Mouse (Mus musculus) cerebellum, adult 9-10 months (tissue): ENCODE results near the gene Oxsm.

Experiments
- DNase-seq: peaks from one replicate; pipeline ENCODE4 v3.0.0; 2022

Gene Oxsm

DNA sequence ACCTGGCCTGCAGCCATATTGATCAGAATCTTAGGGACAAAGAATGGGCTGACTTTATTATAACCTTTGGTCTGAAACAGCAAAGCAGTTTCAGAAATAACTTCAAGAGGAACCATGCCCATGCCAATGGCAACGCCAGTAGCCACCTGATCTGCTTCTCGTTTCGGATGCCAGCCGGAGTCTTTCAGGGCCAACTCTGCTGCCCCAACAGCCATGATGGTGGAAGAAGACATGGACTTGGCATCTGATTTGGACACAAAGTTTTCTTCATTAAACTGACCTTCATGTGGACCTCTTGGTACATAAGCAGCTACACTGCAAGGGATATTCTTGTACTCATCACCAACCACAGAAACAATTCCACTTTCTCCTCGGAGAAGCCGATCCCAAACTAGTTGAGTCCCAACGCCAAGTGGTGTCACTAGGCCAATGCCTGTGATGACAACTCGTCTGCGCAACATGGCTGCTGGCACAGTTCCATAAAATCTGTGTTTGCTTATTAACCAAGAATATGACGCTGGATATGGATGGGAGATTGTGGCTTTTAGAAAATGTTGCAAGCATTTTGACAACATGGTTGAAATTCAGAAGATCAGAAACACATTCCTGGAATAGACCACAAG lies 7.3 kb downstream of the Oxsm start:
- DNase-seq: peak; percentile 65

DNA sequence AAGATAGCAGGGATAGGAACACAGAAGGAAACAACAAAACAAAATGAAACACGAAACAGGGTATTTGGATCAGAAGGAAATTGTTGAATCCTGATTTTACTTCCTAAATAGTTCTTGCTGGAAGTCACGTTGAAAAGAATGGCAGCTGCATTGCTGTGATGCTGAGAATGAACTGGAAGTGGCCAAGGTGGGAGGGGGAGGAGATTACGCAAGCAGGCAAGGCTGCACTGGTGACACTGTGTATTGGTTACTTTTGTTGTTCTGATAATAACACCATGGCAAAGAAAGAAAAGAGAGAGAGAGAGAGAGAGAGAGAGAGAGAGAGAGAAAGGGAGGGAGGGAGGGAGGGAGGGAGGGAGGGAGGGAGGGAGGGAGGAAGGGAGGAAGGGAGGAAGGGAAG lies 13.1 kb downstream of the Oxsm start:
- no peak for DNase-seq

DNA sequence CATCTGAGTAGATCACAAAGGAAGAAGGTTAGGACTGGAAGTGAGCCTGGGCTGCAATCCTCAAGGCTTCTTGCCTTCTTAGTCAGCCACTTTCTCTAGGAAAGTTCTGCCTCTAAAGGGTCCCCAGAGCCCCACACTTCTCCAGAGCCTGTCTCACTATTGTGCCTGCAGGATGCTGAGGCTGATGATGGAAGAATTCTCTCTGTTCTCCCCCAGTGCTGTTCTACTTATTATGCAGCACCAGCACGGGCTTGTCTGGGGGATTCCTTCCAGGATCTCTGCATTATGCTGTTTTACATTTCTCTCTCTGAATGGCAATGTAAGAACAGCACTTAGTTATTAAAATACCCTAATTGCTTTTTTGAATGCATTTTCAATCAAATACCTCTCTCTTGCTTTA lies 16.1 kb downstream of the Oxsm start:
- DNase-seq: no peak

DNA sequence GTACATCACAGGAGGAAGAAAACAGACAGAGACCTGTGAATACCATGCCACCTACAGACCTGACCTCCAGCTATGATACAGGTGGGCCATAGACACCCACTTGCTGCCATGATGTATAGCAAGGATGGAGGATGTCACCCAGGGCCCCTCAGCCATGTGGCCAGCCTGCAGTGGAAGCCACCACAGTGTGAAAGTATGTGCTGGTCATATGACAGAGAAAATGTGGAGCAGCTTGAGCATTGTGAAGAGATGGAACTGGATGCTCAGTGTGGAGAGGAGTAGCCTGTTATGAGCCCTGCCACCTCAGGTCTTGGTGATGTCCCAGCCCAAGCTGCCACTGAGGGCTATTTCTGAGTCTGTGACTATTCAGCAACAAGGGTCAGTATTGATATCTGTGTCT lies 19.0 kb downstream of the Oxsm start:
- DNase-seq: no peak

DNA sequence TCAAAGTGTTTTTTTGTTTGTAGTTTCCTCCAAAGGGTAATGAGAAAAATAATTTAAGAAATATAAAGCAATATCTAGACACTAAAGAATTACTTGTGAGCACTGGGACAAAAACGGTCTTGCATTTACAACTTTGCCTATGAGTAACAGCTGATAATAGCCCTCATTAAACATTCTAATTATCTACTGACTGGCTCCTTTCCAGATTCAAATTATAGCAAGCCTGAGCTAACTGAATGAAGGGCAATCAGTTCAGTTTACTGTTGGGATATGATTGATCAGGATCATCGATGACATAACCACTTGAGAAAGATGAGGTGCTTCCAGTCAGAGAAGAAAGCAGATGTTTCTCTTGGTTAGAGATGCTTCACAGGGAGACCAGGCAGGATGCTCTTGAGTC lies 20.2 kb downstream of the Oxsm start:
- DNase-seq: no peak

DNA sequence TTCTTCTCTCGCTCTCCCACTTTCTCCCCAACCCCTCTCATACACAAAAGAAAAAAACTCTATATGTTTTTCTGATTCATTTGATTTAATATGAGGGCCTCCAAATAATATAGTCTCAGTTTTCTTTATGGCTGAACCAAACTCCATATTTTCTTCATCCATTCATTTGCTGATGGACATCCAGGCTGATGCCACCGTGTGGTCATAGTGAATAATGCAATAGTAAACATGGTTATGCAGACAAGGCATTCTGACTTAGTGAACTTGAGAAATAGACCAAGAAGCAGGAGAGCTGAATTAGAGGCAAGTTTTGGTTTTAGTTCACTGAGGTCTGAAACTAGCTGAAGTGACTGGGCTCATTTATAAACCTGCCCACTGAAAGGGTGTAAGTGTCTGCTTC lies 30.6 kb downstream of the Oxsm start:
- DNase-seq: peak; percentile 55

DNA sequence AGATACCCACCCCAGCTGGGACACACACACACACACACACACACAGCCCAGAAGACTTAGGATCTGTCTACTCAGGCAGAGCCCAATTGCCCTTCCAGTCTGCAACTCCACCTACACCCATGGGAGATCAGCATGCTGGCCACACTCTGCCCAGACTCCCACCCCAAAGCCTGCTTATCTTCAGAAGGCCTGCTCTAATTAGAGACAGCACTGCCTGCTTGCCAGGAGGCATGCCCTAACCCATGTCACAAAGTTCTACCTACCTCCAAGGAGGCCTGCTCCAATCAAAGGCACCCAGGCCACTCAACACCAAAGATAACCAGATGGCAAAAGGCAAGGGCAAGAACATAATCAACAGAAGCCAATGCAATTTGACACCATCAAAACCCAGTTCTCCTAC lies 41.9 kb downstream of the Oxsm start:
- no peak for DNase-seq

DNA sequence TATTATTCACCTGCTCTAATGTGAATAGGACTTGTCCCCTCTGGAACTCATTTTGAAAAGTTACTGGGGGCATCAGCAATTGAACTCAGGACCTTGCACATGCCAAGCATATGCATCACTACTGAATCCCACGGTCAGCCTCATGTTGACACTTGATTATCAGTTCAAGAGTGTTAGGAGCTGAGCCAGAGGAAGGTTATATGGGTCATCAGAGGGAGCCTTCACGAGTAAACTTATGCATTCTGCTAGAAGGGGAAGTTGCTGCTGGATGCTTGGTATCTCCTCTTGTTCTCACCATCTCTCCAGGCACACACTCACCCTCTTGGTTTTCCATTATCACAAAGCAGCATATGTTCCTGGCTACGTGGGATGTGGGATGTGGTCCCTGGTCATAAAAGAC lies 47.9 kb downstream of the Oxsm start:
- DNase-seq: no peak

DNA sequence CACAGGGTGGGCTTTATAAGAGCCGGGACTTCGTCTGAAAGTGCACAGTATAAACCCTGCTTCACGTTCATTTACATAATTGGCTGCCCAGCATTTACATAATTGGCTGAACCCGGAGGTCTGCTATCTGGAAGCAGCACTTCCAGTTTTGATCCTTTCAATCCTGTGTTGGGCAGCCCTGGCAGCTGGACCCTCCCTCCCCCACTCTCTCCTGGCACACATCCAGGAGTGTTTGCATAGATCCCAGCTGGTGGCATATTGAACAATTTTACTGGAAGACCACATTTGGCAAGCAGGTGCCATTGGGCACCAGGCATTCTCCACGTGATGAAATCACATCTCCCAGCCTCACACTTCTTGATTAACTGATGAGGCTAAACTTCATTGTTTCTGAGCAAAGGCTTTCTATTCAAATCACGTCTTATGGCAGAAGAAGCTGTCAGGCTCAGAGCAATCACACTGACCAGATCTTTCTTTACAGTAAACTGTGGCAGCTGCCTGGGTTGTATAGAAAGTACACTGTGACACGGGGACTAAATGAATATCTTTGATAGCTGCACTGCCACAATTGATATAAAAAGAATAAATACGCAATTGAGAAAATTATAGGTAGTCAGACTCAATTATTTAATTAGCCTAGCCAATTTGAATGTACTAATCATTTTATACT lies 48.5 kb downstream of the Oxsm start:
- DNase-seq: peak; percentile 86

DNA sequence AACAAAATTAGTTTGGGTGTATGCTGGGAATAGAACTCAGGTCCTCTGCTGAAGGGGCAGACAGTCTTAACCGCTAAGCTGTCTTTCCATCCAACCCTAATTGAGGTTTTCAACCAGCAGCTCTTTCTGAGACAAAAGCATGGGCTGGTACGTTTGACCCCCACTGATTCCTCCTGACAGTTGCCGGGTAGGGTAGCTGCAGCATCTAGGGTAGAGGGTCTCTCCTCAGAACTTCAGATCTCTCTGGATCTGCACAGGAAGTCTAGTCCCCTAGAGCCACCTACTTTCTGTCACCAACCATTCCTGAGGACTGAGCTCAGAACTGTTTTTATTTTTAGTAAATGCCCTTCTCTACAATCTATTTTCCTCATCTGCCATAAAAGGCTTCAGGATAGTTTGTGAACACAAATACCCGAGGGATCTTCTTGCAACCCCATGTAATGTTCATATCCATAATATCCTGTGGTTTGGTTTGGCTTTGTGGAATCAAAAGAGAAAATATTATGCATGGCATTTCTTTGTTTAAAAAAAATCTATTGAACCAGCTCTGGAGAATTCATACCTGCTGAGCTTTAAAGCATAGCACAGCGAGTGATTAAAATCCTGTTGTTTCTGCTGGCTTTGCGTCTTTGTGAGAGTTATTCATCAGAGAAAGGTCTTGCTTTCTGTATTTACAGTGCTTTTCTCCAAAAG lies 49.2 kb downstream of the Oxsm start:
- peak; percentile 25 for DNase-seq

DNA sequence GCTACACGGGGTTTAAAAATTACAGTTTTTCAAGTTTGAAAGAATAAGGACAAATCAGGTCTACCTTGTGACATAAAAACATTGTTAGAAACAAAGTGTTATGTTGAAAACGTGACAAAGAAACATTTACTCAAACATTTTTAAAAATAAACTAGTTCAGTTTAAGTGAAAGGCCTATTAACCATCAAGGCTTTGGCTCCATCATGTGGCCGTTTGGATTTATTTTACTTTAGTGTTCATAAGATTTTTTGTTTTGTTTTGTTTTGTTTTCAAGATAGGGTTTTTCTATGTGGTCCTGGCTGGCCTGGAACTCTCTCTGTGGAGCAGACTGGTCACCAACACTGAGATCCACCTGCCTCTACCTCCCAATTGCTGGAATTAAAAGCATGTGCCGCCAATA lies 53.1 kb downstream of the Oxsm start:
- peak; percentile 65 for DNase-seq

DNA sequence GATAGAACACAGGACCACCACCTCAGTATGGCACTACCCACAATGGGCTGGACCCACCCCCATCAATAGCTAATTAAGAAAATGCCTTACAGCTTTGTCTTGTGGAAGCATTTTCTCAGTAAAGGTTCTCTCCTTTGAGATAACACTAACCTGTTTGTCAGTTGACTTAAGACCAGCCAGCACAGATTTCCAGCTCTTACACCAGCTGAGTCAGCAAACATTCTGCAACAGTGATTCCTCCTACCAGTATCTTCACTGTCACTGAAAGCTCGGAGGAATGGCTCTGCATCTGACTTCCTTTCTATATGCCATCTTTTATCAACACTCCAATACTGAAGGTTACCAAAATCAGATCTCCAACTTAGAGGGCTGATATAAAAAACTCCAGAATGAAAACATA lies 54.1 kb downstream of the Oxsm start:
- DNase-seq: peak; percentile 51

DNA sequence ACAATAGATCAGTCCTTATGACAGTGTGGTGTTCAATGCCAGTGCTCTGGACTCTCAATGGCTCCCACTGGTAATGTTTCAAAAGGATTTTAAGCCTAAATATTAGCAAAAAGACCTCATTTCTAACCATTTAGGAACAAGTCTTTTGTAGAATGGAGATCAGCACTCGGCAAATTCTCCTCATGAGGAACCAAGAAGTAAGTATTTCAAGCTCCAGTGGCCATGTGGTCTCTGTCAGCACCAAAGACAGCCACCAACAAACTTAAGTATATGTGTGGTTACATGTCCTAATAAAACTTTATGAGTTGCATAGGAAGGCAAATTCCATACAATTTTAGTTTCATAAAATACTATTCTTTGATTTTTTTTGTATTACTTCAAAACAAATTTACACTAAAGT lies 55.5 kb downstream of the Oxsm start:
- no peak for DNase-seq

DNA sequence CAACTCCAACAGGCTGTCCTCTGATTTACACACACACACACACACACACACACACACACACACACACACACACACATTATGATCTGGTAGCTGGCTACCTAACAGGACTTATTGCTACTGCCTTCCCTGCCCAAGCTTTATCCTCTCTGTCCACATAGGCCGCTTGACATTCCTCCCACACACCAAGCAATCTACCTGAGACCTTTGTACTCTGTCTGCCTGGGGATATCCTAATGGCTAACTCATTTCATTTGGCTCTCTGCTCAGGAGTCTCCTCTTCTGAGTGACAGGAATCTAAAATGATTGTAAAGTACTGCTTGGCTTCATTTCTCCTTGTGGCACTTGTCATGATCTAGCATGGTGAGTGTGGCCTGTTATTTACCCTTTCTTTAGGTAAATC lies 60.5 kb downstream of the Oxsm start:
- no peak for DNase-seq
